Mouse (Mus musculus) thymus, postnatal 4 days (tissue): ENCODE results near the gene Coro1c.
A peak's percentile ranks its signal among the peaks of the same experiment; 100 is the strongest.
"Not testable (repeated sequence)": the region's sequence is repeated elsewhere in the genome, so short reads cannot be mapped to it uniquely, and the experiment has no call there.

Experiments used
- DNase-seq: peaks from one replicate; pipeline ENCODE4 v3.0.0; 2021

Coro1c gene

GRCm38 (mm10) chr5:113825558-113825957, 83.0 kb downstream of the Coro1c start:
- peak; percentile 64 for DNase-seq

GRCm38 (mm10) chr5:113824228-113824627, 84.3 kb downstream of the Coro1c start:
- DNase-seq: peak; percentile 52

- no peak for DNase-seq
These were observed 90.0 kb downstream of the Coro1c start for GRCm38 (mm10) chr5:113818572-113818971.

GRCm38 (mm10) chr5:113815638-113816152, 92.9 kb downstream of the Coro1c start:
- DNase-seq: peak; percentile 94

- no peak for DNase-seq
These were observed 93.5 kb downstream of the Coro1c start for GRCm38 (mm10) chr5:113815041-113815389.

- no peak for DNase-seq
These were observed 94.2 kb downstream of the Coro1c start for GRCm38 (mm10) chr5:113814111-113815040.

- peak; percentile 64 for DNase-seq
These were observed 95.0 kb downstream of the Coro1c start for GRCm38 (mm10) chr5:113813608-113814007.

- DNase-seq: no peak
These were observed 95.9 kb downstream of the Coro1c start for GRCm38 (mm10) chr5:113812638-113813037.

GRCm38 (mm10) chr5:113811824-113812420, 96.6 kb downstream of the Coro1c start:
- DNase-seq: not testable (repeated sequence)

GRCm38 (mm10) chr5:113810111-113810510, 98.4 kb downstream of the Coro1c start:
- no peak for DNase-seq

- DNase-seq: no peak
These were observed 100.4 kb downstream of the Coro1c start for GRCm38 (mm10) chr5:113808177-113808576.

- no peak for DNase-seq
These were observed 100.8 kb downstream of the Coro1c start for GRCm38 (mm10) chr5:113807712-113808111.

GRCm38 (mm10) chr5:113806414-113806813, 102.1 kb downstream of the Coro1c start:
- DNase-seq: no peak

GRCm38 (mm10) chr5:113805301-113805700, 103.3 kb downstream of the Coro1c start:
- no peak for DNase-seq

- no peak for DNase-seq
These were observed 104.1 kb downstream of the Coro1c start for GRCm38 (mm10) chr5:113804395-113804966.

- no peak for DNase-seq
These were observed 108.3 kb downstream of the Coro1c start, which contains the start of gene Tmem119 for GRCm38 (mm10) chr5:113800280-113800679. Gene Tmem119, minus strand, starts transcription at chr5:113800516.

- no peak for DNase-seq
These were observed 108.9 kb downstream of the Coro1c start for GRCm38 (mm10) chr5:113799691-113800090.

- DNase-seq: no peak
These were observed 110.0 kb downstream of the Coro1c start for GRCm38 (mm10) chr5:113798525-113798924.

GRCm38 (mm10) chr5:113797149-113797882, 111.2 kb downstream of the Coro1c start:
- no peak for DNase-seq

- DNase-seq: peak; percentile 57
These were observed 112.0 kb downstream of the Coro1c start for GRCm38 (mm10) chr5:113796401-113797148.
